Mouse (Mus musculus) 416B (cell line): ENCODE measurements around the gene Arid1b.
A peak's percentile ranks its signal among the peaks of the same experiment; 100 is the strongest.

Experiments used
- DNase-seq: peaks from one replicate; pipeline ENCODE4 v3.0.0; 2011; ENCODE audit warnings: low read depth

The Arid1b gene

GRCm38 (mm10) chr17:4995561-4996051 is 1.5 kb downstream of the Arid1b start:
- peak; percentile 72 for DNase-seq

GRCm38 (mm10) chr17:4996121-4996813 is 2.1 kb downstream of the Arid1b start:
- DNase-seq = no peak

- peak; percentile 87 for DNase-seq
Observed at GRCm38 (mm10) chr17:4996814-4997549, 2.9 kb downstream of the Arid1b start.

- DNase-seq = peak; percentile 33
Observed at GRCm38 (mm10) chr17:4997968-4998367, 3.8 kb downstream of the Arid1b start.

GRCm38 (mm10) chr17:4999256-4999655 is 5.1 kb downstream of the Arid1b start:
- DNase-seq = peak; percentile 33

- peak; percentile 31 for DNase-seq
Observed at GRCm38 (mm10) chr17:5000001-5000400, 5.9 kb downstream of the Arid1b start.

- no peak for DNase-seq
Observed at GRCm38 (mm10) chr17:5000871-5001270, 6.7 kb downstream of the Arid1b start.

GRCm38 (mm10) chr17:5001531-5002131 is 7.5 kb downstream of the Arid1b start:
- peak; percentile 22 for DNase-seq

- no peak for DNase-seq
Observed at GRCm38 (mm10) chr17:5002937-5003508, 8.9 kb downstream of the Arid1b start.

GRCm38 (mm10) chr17:5004266-5004665 is 10.1 kb downstream of the Arid1b start:
- no peak for DNase-seq

GRCm38 (mm10) chr17:5004706-5005105 is 10.6 kb downstream of the Arid1b start:
- DNase-seq = no peak

- DNase-seq = peak; percentile 39
Observed at GRCm38 (mm10) chr17:5005285-5005684, 11.2 kb downstream of the Arid1b start.

- DNase-seq = peak; percentile 52
Observed at GRCm38 (mm10) chr17:5007156-5007658, 13.1 kb downstream of the Arid1b start.

- no peak for DNase-seq
Observed at GRCm38 (mm10) chr17:5008236-5008635, 14.1 kb downstream of the Arid1b start.

- DNase-seq = no peak
Observed at GRCm38 (mm10) chr17:5008761-5009160, 14.6 kb downstream of the Arid1b start.

GRCm38 (mm10) chr17:5009526-5010260 is 15.6 kb downstream of the Arid1b start:
- no peak for DNase-seq

GRCm38 (mm10) chr17:5010781-5011180 is 16.6 kb downstream of the Arid1b start:
- no peak for DNase-seq

- DNase-seq = no peak
Observed at GRCm38 (mm10) chr17:5012091-5012490, 18.0 kb downstream of the Arid1b start.

- no peak for DNase-seq
Observed at GRCm38 (mm10) chr17:5012517-5012916, 18.4 kb downstream of the Arid1b start.

GRCm38 (mm10) chr17:5014327-5014957 is 20.3 kb downstream of the Arid1b start:
- DNase-seq = no peak

GRCm38 (mm10) chr17:5016404-5016803 is 22.3 kb downstream of the Arid1b start:
- DNase-seq = no peak
